Mouse (Mus musculus) brain, embryonic 14.5 days (tissue): ENCODE data around the gene Chst3.

Experiments used
- CTCF ChIP-seq: fragments of 200-500 bp; IDR thresholded peaks from 2 replicates; pipeline ENCODE4 v1.5.1; 2012; ENCODE audit warnings: inconsistent platforms, mild to moderate bottlenecking, moderate library complexity, borderline replicate concordance; ENCODE audit not compliant: insufficient read depth, insufficient read length; ENCODE audit errors: extremely low read depth
- POLR2A ChIP-seq: fragments of 200-500 bp; IDR thresholded peaks from 2 replicates; pipeline ENCODE4 v1.6.1; 2012; ENCODE audit warnings: mild to moderate bottlenecking, inconsistent platforms, borderline replicate concordance; ENCODE audit not compliant: poor library complexity, insufficient read depth, insufficient read length, severe bottlenecking; ENCODE audit errors: extremely low read depth

DNA sequence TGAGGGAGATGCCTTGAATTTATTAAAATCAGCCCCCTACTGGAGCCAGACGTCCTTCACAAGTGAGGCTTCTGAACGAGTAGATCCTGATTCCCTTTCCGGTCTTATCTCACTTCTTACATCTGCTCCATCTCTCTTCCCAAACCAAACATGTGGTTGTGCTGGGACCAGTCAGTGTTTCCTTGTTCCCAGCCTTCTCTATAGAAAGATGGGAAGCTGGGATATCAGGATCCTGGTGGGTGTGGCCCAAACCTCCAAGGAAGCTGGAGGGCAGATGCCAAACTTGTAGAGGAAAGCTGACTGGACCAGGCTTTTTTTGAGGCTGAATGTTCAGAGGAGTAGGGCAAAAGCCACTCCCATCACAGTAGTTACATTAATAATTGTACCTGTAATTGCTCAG lies 44.6 kb downstream of the Chst3 start:
- TF ChIP-seq POLR2A (no peak), CTCF (no peak)
